Mouse (Mus musculus): ENCODE measurements around the gene Sorcs3. TPM values are rescaled to one million over a fixed set of nuclear protein-coding genes. Genes with fewer than 3 reads are reported as not detected.

Gene Sorcs3
- total RNA-seq, 2 experiments from 2014 or later, result 37.6 to 38.1 TPM

DNA sequence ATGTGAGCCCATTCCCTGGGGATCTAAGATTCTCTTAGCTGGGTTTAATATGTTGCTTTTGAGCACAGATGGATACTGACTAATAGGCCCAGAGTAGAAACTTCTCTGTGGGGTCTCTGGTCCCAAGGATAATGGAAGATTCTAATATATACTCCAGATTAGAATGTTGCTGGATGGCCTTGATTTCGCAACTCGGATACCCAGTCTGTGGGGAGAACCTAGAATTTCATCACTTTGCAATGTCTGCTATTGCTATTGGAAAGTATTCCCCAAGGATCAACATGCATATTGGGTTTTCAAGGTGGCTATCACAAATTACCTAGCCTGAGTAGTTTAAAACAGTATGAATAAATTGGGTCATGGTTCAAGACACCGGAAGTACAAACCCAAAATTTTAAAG lies 609.2 kb downstream of the Sorcs3 start:
- no peak for DNase-seq (ENCODE audit: low spot score in 2 of 2)

GRCm38 (mm10) chr19:48820493-48821282 lies 614.9 kb downstream of the Sorcs3 start:
- peak; percentile 16 to 48 for DNase-seq (ENCODE audit: low spot score in 2 of 2)

- DNase-seq (ENCODE audit: low spot score in 2 of 2), result no peak
Observed at GRCm38 (mm10) chr19:48821283-48821715, 615.5 kb downstream of the Sorcs3 start.

- DNase-seq (ENCODE audit: low spot score in 2 of 2), result peak in 1 of 2 experiments; percentile 10
Observed at GRCm38 (mm10) chr19:48834342-48834741, 628.5 kb downstream of the Sorcs3 start.

DNA sequence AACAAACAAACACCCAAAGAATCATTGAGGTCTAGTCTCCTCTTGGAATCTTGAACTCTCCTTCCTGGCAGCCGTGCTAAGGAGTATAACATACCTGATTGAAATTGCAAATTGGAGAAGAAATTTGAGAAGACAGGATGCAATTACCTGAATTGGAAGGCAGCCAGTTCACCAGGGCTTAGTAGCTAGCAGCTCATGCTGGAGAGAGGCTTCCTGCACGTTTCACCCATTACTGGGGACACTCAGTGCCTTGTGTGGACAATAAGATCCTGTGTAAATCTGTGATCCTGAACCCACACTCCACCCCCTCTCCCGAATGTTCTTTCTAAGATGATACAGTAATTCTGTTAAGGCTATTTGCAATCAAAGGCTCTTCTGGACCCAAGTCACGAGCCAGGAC lies 633.6 kb downstream of the Sorcs3 start:
- DNase-seq (ENCODE audit: low spot score in 2 of 2), result no peak

DNA sequence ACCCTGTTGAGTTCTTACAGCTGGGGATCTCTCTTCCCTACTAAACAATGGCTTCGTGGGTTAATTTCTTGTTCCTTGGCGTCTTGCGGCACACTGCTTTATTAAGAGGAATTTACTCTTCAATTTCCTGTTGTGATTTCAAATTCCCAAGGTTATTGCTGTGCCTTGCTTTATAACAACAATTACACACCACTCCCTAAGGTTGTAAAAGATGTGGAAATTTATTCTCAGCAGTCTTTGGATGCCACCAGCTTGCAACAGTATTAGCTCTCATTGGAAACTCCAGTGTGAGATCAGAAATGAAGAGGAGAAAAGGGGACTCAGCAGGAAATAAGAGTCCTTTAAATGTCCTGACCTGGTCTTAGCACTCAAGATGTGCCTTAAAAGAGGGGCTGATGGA lies 641.9 kb downstream of the Sorcs3 start:
- no peak for DNase-seq (ENCODE audit: low spot score in 2 of 2)

GRCm38 (mm10) chr19:48850466-48850865 lies 644.6 kb downstream of the Sorcs3 start:
- DNase-seq (ENCODE audit: low spot score in 2 of 2), result no peak
